ENCODE assay signal across 8 mouse cellular contexts in the genomic region with DNA sequence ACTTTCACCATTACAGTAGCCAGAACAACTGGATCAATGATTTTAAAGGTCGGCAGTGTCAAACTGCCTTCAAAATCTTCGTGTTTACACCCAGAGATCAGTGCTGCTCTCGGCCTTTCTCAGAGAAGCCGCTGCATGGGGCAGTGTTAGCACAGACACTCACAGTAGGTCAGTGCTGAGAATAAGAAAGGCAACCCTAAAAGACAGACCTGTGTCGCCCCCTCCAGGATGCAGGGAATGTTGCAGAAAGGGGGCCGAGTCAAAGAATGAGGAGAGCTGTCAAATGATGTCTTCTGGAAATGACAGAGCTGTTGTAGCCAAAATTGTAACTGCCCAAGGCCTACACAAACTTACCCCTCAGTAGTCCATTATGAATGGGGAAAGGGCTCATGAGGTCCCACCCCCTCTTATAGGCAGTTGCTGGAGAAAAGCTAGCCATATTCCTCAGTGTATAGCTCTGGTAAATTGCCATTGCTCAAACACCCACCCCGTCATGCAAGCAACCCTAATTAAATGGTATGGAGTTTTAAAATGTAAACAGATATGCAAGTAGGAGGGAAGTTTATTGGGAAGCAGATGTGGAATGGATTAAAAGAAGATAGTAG.
DNase-seq lines count a peak whose midpoint lies in the region; ATAC-seq and TF ChIP-seq lines count a peak whose summit lies in the region.

No protein-coding gene starts in this region.

- no peaks in the 10 kb centered on the region for H3K27me3 ChIP-seq in neural tube, embryonic 15.5 days (replicated peaks)
- H3K27me3 ChIP-seq in forebrain, embryonic 12.5 days, result no peaks in the 10 kb centered on the region
- H3K27me3 ChIP-seq in spleen, adult 2 months (ENCODE audit: control insufficient read depth, insufficient read depth, low read length), result no peaks in the 10 kb centered on the region

- peak; percentile 35; the same call in 1 of the 2 replicates for TF ChIP-seq CTCF in bone marrow, adult 2 months (IDR thresholded peaks at IDR 0.05; ENCODE audit: control insufficient read depth, insufficient read depth, low read length)
- peak; percentile 36; the same call in 1 of the 2 replicates for TF ChIP-seq CTCF in spleen, adult 2 months (IDR thresholded peaks at IDR 0.05; ENCODE audit: extremely low read depth, insufficient read depth, insufficient read length, insufficient replicate concordance)

- no peak overlapping the region for H3K27ac ChIP-seq in neural tube, embryonic 15.5 days (replicated peaks)
- H3K27ac ChIP-seq in bone marrow, adult 2 months (ENCODE audit: control insufficient read depth, insufficient read depth, low read depth, low read length, poor library complexity), result no peak overlapping the region
- no peak overlapping the region for H3K27ac ChIP-seq in forebrain, embryonic 12.5 days
- no peak overlapping the region for H3K27ac ChIP-seq in spleen, adult 2 months (ENCODE audit: insufficient read depth, low read length)

- ATAC-seq in neural tube, embryonic 15.5 days (ENCODE audit: low FRiP score), result no peak; the same call in 1 of the 2 replicates
- ATAC-seq in forebrain, embryonic 12.5 days (ENCODE audit: low FRiP score), result peak; percentile 46; the same call in 1 of the 2 replicates
- no peak for ATAC-seq in erythroblast, adult 5-6 weeks (replicated peaks; ENCODE audit: low FRiP score, poor library complexity, severe bottlenecking)

- H3K36me3 ChIP-seq in neural tube, embryonic 15.5 days, result no peaks in the 10 kb centered on the region
- no peaks in the 10 kb centered on the region for H3K36me3 ChIP-seq in forebrain, embryonic 12.5 days (replicated peaks)
- H3K36me3 ChIP-seq in spleen, adult 2 months (ENCODE audit: control insufficient read depth, insufficient read depth, low read length), result no peaks in the 10 kb centered on the region

- H3K4me1 ChIP-seq in neural tube, embryonic 15.5 days, result no peaks in the 10 kb centered on the region
- no peaks in the 10 kb centered on the region for H3K4me1 ChIP-seq in bone marrow, adult 2 months (ENCODE audit: control insufficient read depth, insufficient read depth, low read length)
- no peaks in the 10 kb centered on the region for H3K4me1 ChIP-seq in forebrain, embryonic 12.5 days
- H3K4me1 ChIP-seq in spleen, adult 2 months (ENCODE audit: control insufficient read depth, insufficient read depth, insufficient read length), result no peaks in the 10 kb centered on the region

- no peak overlapping the region for H3K4me3 ChIP-seq in neural tube, embryonic 15.5 days (replicated peaks)
- no peak overlapping the region for H3K4me3 ChIP-seq in bone marrow, adult 2 months (replicated peaks; ENCODE audit: control insufficient read depth, low read depth, low read length)
- no peak overlapping the region for H3K4me3 ChIP-seq in forebrain, embryonic 12.5 days (replicated peaks)
- no peak overlapping the region for H3K4me3 ChIP-seq in spleen, adult 2 months (ENCODE audit: extremely low read depth, insufficient read depth, insufficient read length)

- H3K9ac ChIP-seq in neural tube, embryonic 15.5 days (replicated peaks), result no peak overlapping the region
- H3K9ac ChIP-seq in forebrain, embryonic 12.5 days, result no peak overlapping the region

- WGBS in neural tube, embryonic 15.5 days, result 23% methylated on average over 7 of the region's 7 CpGs
- 51% methylated on average over 7 of the region's 7 CpGs for WGBS in bone marrow, adult 2 months
- 27% methylated on average over 7 of the region's 7 CpGs for WGBS in forebrain, embryonic 12.5 days
- 59% methylated on average over 7 of the region's 7 CpGs for WGBS in spleen, adult 2 months

- no peaks in the 10 kb centered on the region for H3K9me3 ChIP-seq in neural tube, embryonic 15.5 days (replicated peaks)
- no peaks in the 10 kb centered on the region for H3K9me3 ChIP-seq in forebrain, embryonic 12.5 days

- H3K4me2 ChIP-seq in neural tube, embryonic 15.5 days, result no peak overlapping the region
- H3K4me2 ChIP-seq in forebrain, embryonic 12.5 days, result no peak overlapping the region

- DNase-seq in neural tube, embryonic 10.5 days (ENCODE audit: extremely low spot score, low spot score), result peak; percentile 33
- peak; percentile 55 to 65 for DNase-seq in layer of hippocampus, postnatal 10 days (ENCODE audit: low spot score in 2 of 2)
- DNase-seq in lung, postnatal 25 days (ENCODE audit: low spot score), result peak; percentile 2
- peak in 1 of 2 experiments; percentile 42 for DNase-seq in spleen, adult 2 months (ENCODE audit: low read depth in 1 of 2, low spot score in 2 of 2)

- TF ChIP-seq POLR2A in bone marrow, adult 2 months (IDR thresholded peaks at IDR 0.05; ENCODE audit: borderline replicate concordance, control insufficient read depth, low read depth, low read length), result no peak
- TF ChIP-seq POLR2A in spleen, adult 2 months (IDR thresholded peaks at IDR 0.05; ENCODE audit: low read depth, low read length), result no peak
